Mouse (Mus musculus) brown adipose tissue, adult 24 weeks (tissue): Measurements from ENCODE around the gene Spi1. TPM values are rescaled to one million over a fixed set of nuclear protein-coding genes. Genes with fewer than 3 reads are reported as not detected.
"Not testable (repeated sequence)": the region's sequence is repeated elsewhere in the genome, so short reads cannot be mapped to it uniquely, and the experiment has no call there.

Source experiments
- H3K27ac ChIP-seq: fragments of 200-500 bp; replicated peaks from 2 replicates; pipeline ENCODE4 v1.5.1; 2012; ENCODE audit warnings: low read depth, mild to moderate bottlenecking, low read length
- H3K4me1 ChIP-seq: fragments of 200-500 bp; 2 replicates; pipeline ENCODE4 v1.6.1; 2012; ENCODE audit warnings: low read length, mixed read lengths; ENCODE audit not compliant: control insufficient read depth, insufficient read depth, insufficient read length
- H3K4me3 ChIP-seq: fragments of 200-500 bp; 2 replicates; pipeline ENCODE4 v1.5.1; 2012; ENCODE audit warnings: low read depth, mild to moderate bottlenecking, low read length, moderate library complexity; ENCODE audit not compliant: insufficient read depth
- polyA plus RNA-seq: library from polyadenylated mRNA; stranded (reverse); fragments of >200 nt; gene quantifications from 2 replicates; pipeline ENCODE4 v1.2.4, GENCODE M21; 2012; ENCODE audit not compliant: missing spikeins, insufficient read depth, insufficient read length

Spi1 gene
- polyA plus RNA-seq, 1 experiment: 9.3 TPM

DNA sequence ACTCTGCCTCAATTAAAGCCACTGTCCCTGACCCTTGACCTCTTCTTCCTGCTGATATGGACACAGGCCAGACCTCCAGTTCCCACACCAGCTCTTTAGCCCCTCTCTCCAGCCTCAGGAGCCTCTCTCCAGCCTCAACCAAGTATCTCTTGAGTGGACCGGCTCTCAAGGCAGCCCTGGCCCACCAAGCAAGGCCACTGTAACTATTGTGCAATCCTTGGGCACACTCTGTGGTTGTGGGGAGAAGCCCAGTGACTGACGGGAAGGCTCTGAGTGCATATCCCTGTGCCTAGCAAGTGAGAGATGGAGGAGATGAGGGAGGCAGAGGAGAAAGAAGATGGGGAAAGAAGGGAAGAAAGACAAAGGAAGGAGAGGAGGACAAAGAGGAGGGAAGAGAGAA is 16.0 kb downstream of the Spi1 start:
- no peaks in the 10 kb centered on the region for H3K4me1 ChIP-seq
- H3K4me3 ChIP-seq: peak overlapping the region; percentile 50
- peak overlapping the region; percentile 81; the same call in 1 of the 2 replicates for H3K27ac ChIP-seq

DNA sequence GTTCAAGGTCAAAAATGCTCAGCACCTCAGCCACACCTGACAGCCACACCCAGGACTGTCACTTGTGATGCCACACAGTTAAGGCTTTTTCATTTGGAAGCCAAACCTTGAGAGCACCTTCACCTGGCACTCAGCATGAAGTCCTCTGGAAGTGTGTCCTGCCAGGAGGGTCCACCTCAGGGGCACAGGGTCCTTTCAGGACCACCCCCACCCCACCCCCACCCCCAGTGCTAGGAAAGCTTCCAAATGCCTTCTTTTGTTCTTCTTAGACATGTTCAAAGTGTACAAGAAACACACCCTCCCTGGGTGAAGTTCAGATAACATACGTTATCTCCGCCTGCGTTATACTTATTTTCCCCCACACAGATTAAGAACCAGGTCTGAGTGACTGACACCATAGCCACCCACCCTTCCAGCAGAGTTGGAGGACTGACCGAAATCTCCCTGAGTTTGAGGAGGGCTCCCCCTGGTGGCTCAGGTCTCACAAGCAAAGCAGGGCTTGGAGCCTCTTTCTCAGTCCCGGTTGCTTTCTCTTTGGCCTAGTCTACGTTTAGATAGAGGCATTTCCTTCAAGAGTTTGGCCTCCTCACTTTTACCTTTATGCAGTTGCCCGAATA is 19.0 kb downstream of the Spi1 start:
- no peaks in the 10 kb centered on the region for H3K4me1 ChIP-seq
- no peak overlapping the region for H3K27ac ChIP-seq
- H3K4me3 ChIP-seq: no peak overlapping the region

DNA sequence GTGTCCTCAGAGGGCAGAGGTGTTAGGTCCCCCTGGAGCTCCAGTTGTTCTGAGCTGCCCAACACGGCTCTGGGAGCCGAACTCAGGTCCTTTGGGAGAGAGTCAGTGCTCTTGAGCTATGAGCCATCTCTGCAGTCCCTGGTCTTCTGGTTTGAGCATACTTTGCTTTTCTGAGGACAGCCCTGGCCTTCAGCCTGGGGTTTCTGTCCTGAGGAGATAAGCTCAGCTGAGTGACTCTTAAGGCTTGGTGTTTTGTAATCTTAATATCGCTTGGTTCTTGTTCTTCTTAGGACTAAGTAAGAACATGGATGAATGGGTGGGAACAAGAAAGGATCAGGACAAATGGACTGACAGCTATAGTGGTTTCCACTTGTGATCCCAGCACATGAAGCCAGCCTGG is 26.0 kb downstream of the Spi1 start:
- peaks cover 4% of the 10 kb centered on the region for H3K4me1 ChIP-seq
- H3K27ac ChIP-seq: no peak overlapping the region
- no peak overlapping the region for H3K4me3 ChIP-seq

DNA sequence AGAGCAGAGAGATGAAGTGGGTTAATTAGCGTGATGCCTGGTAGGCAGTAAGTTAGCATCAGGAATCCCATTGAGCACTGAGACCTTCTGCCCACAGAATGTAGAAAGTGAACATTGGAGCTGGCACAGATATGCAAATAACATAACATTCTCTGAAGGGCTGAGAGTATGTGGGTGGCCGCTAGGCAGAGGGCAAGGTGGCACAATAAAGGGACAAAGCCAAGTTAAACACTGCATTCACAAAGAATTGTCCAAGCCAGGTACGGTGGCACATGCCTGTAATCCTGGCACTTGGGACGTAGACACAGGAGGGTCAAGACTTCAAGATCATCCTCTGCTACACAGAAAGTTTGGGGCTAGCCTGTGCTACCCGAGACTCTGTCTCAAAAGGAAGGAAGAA is 27.1 kb downstream of the Spi1 start:
- peaks cover 4% of the 10 kb centered on the region for H3K4me1 ChIP-seq
- H3K4me3 ChIP-seq: no peak overlapping the region
- H3K27ac ChIP-seq: peak overlapping the region; percentile 92

DNA sequence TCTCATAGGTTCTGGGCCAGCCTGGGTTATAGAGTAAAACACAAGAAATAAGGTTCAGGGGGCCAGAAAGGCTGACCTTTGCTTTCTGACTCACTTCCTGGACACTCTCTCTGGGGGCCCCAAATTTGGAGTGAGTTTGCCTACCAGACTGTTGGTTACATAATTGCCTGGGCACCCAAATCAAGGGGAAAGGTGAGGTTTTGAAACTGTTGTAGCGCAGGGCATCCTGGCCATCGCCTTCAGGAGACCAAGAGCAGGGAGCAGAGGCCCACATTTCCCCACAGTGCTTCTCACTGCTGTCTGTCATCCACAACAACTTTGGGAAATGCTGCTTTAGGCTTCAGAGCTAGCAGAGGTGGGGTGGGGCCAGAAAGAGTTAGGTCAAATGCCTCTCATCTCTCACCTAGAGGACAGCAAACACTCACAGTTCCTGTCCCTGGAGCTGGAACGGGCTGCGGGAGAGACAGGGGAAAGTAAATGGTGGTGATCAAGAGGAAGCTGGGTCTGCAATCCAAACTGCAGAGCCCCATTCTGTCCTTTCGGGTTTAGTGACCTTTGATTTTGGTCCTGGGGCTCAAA is 27.7 kb downstream of the Spi1 start:
- H3K27ac ChIP-seq: peak overlapping the region; percentile 98
- H3K4me3 ChIP-seq: no peak overlapping the region
- H3K4me1 ChIP-seq: peaks cover 4% of the 10 kb centered on the region

DNA sequence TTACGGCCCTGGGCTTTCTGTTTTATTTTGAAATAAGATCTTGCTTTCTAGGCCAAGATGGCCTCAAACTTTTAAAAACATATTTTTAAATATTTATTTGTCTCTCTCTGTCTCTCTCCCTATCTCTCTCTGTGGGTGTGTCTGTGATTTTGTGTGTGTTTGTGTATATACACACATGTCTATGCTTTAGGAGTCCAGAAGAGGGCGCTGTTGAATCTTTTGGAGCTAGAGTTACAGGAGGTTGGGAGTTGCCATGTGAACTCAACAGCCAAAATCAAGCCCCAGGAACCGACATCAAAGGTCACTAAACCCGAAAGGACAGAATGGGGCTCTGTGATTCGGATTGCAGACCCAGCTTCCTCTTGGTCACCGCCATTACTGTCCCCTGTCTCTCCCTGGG is 28.2 kb downstream of the Spi1 start:
- no peak overlapping the region for H3K4me3 ChIP-seq
- H3K27ac ChIP-seq: peak overlapping the region; percentile 98
- peaks cover 4% of the 10 kb centered on the region for H3K4me1 ChIP-seq

DNA sequence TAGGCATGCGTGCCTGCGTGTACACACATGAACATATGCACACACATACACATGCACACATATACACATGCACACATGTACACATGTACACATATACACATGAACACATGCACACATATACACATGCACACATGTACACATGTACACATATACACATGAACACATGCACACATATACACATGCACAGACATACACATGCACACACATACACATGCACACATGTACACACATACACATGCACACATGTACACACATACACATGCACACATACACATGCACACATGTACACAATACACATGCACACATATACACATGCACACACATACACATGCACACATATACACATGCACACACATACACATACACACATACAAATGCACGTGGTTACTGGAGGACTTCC is 29.6 kb downstream of the Spi1 start:
- H3K27ac ChIP-seq, H3K4me3 ChIP-seq, H3K4me1 ChIP-seq: not testable (repeated sequence)

DNA sequence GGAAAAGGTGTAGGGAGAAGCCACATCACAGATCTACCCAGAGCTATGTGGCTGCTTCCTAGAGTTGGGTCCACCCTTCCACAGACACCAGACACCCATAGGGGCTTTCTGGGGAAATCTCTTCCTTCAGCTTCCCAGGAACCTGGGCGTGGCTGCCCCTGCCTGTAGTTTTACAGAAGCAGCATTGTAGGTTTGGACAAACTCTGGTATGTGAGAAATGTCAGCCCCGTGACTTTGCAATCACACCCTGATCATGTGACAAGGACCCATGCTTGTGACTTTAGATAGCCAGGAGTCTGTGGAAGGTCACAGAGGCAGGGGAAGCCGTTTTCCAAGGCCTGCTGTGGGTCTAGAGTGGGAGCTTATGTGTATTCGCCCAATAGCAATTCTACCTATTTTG is 30.3 kb downstream of the Spi1 start:
- peak overlapping the region; percentile 71 for H3K27ac ChIP-seq
- H3K4me3 ChIP-seq: no peak overlapping the region
- peaks cover 4% of the 10 kb centered on the region for H3K4me1 ChIP-seq

DNA sequence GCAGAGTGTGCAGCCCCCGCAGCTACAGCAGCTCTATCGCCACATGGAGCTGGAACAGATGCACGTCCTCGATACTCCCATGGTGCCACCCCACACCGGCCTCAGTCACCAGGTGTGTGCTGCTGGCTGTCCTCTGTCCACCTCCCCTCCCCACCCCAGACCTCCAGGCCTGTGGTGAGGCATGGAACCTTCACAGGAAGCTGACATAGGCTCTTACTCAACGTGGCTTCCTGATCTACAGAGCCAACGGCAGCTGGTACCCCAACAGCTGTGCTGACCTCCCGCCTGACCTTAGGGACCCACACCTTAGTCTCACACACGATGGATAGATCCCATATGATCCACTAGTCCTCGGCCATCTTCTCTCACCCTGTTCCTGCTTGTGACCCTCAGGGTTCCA is 31.1 kb downstream of the Spi1 start:
- H3K27ac ChIP-seq: no peak overlapping the region
- H3K4me3 ChIP-seq: no peak overlapping the region

DNA sequence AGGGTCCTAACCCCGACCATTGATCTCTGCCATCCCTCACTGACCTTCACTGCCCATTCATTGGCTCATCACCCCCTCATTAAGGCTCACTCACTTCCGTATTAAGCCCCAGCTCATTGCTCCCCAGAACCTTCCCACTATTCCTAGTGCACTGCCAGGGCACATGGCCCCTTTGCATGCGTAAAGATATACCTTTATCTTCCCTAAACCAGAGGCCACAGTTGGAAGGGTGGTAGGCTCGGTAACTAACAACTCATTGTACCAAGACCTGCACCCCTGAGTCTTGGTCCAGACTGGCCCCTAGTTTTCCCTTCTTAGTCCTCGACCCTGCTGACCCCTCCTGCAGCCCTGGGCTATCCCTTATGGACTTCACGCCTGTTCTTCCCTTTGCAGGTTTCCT is 31.7 kb downstream of the Spi1 start:
- Histone ChIP-seq H3K27ac (no peak overlapping the region), H3K4me3 (no peak overlapping the region), H3K4me1 (peaks cover 4% of the 10 kb centered on the region)

More for the DNA sequence above, 31.1 kb downstream of the Spi1 start:
- H3K4me1 ChIP-seq: peaks cover 4% of the 10 kb centered on the region

DNA sequence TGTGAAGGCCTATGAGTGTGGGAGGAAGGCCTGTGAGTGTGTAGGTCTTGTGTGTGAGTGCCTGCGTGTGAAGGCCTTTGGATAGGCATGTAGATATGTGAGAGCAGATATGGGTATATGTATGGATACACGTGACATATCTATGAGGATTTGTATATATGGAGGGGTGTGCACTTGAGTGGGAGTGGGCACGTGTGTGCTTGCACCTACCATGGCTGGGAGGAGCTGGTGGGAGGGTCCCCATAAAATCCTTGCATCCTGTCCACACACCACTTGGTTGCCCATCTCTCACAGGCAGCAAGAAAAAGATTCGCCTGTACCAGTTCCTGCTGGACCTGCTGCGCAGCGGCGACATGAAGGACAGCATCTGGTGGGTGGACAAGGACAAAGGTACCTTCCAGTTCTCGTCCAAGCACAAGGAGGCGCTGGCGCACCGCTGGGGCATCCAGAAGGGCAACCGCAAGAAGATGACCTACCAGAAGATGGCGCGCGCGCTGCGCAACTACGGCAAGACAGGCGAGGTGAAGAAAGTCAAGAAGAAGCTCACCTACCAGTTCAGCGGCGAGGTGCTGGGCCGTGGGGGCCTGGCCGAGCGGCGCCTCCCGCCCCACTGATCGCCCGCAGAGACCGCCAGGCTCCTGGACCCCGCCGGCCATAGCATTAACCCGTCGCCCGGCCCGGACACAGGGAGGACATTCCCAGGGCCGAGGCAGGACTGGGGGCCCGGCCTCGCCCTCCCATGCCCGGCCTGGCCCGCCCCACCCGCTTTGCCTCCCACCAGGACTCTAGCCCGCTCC is 32.8 kb downstream of the Spi1 start:
- H3K4me1 ChIP-seq: peaks cover 2% of the 10 kb centered on the region; the same call in 1 of the 2 replicates
- H3K27ac ChIP-seq: no peak overlapping the region
- H3K4me3 ChIP-seq: peak overlapping the region; percentile 58

DNA sequence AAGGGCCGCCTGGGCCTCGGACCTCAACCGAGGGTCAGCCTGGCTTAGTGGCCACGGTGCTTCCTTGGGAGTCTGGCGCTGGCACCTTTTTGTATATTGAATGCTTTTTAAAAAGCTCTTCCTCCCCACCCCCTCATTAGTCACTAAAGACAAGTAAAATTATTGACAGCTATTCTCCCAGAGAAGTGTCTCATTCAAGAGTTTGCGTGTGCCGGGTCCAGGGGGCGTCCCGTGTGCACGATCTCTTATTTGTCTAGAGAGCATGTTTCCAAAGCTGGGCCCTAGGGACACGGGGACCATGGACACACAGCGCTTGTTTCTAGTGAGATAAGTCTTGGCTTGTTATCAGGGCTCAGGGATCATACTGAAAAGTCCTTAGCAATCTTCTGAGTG is 33.4 kb downstream of the Spi1 start:
- Histone ChIP-seq H3K4me1 (peaks cover 2% of the 10 kb centered on the region; the same call in 1 of the 2 replicates), H3K4me3 (peak overlapping the region; percentile 58), H3K27ac (no peak overlapping the region)

DNA sequence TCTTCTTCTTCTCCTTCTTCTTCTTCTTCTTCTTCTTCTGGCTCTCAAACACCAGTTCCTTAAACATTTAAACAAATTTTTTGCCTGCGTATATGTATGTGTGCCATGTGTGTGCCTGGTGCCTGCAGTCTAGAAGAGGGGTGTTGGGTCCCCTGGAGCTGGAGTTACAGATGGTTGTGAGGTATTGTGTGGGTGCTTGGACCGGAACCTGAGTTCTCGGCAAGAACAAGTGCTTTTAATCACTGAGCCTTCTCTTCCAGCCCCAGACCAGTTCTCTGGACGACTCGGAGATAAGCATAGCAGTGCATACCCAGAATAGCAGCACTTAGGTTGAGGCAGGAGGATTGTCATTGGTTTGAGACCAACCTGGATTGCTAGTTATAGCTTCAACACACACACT is 34.7 kb downstream of the Spi1 start:
- Histone ChIP-seq H3K4me1 (peaks cover 2% of the 10 kb centered on the region; the same call in 1 of the 2 replicates), H3K4me3 (no peak overlapping the region), H3K27ac (no peak overlapping the region)

DNA sequence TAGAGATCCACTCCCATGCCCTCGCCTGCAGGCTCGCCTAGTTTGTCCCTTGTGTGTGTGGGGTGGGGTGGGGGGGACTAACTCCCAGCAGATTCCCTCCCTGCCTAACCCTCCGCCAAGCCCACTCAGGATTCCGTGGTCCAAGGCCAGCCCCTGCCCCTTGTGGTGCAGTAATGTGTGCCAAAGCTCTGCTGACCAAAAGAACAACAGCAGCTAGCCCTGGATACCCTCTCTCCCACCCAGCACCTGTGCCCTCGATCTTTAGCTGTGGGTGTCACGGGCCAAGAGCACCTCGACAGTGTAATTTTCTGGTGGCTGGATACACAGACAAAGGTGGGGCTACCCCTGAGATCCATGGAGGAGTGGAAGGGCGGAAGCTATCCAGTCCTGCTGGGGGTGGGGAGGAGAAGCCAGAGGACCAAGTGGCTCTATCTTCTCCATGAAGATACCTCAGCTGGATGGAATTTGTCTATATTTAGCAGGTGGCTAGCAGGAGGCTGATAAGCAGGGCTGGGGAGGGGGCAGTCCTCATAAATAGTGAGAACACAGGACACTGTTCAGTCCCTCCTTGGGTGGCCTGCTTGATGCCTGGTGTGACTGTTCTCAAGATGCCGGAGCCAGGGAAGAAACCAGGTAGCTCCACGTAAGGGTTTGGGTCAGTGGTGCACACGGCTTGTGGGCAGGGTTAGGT is 35.5 kb downstream of the Spi1 start, which contains the start of gene Mybpc3:
Mybpc3 (plus strand) TSS at position 560 of the 691 bp plus-strand sequence.
- Histone ChIP-seq H3K27ac (no peak within 1 kb of the TSS), H3K4me3 (no peak within 1 kb of the TSS), H3K4me1 (peaks cover under 1% of the 10 kb centered on the region; the same call in 1 of the 2 replicates)

DNA sequence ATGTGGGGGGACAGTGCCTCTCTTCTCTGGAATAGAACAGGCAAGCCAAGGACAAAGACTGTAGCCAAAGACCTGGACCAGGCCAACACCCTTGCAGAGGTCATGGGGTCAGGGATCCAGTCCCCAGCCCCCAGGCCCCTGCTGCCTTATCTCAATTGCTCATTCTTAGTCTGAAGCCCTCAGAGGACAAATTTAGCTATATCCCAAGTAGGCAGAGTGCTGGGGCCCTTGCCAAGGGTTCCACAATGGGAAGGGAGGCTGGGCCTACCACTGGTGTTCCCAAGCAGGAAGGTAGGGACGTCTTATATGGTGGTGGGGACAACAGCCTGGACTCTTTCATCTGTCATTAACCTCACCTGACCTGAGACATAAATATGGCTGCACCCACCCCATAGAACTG is 36.5 kb downstream of the Spi1 start:
- no peaks in the 10 kb centered on the region for H3K4me1 ChIP-seq
- no peak overlapping the region for H3K27ac ChIP-seq
- H3K4me3 ChIP-seq: no peak overlapping the region
